Mouse (Mus musculus) liver, embryonic 14.5 days (tissue): ENCODE measurements at regions not wholly inside any gene's neighbourhood (a gene's known extent, or its start where the extent isn't known, plus 50 kb on each side); places are given as distances from the start of the nearest gene placed in this dataset.

Experiments used
- ATAC-seq: fragments of 200-750 bp; cut with Nextera tagmentation; 2 replicates; pipeline ENCODE4 v1.8.0; 2017; ENCODE audit warnings: moderate number of reproducible peaks, mild to moderate bottlenecking, moderate library complexity; ENCODE audit not compliant: insufficient read depth
- DNase-seq, 3 experiments: peaks; one replicate each; pipeline ENCODE4 v3.0.0-alpha.2; 2012 to 2013; ENCODE audit warnings: low read depth in 3 of 3, low spot score in 3 of 3
- H3K27ac ChIP-seq: fragments of 300-500 bp; sonication (generic); 2 replicates; pipeline ENCODE4 v1.5.1; 2014; ENCODE audit warnings: moderate library complexity, mild to moderate bottlenecking, control low read depth, inconsistent platforms
- H3K27me3 ChIP-seq: fragments of 300-500 bp; sonication (generic); 2 replicates; pipeline ENCODE4 v1.6.1; 2014; ENCODE audit warnings: mild to moderate bottlenecking, low read length, moderate library complexity; ENCODE audit not compliant: control insufficient read depth, insufficient read depth
- H3K36me3 ChIP-seq: fragments of 300-500 bp; sonication (generic); replicated peaks from 2 replicates; pipeline ENCODE4 v1.6.1; 2014; ENCODE audit warnings: low read depth; ENCODE audit not compliant: control insufficient read depth, insufficient read depth
- H3K4me1 ChIP-seq, 2 experiments: fragments of 200-500 bp in 1 of 2; fragments of 300-500 bp in 1 of 2; sonication (generic) in 1 of 2; replicated peaks; 2 replicates each; pipeline ENCODE4 v1.6.1; 2012 to 2014; ENCODE audit warnings: antibody characterized with exemption in 1 of 2, inconsistent platforms in 1 of 2, low read length in 1 of 2; ENCODE audit not compliant: control insufficient read depth in 2 of 2, insufficient read depth in 2 of 2
- H3K4me2 ChIP-seq: fragments of 300-500 bp; sonication (generic); 2 replicates; pipeline ENCODE4 v1.6.1; 2014; ENCODE audit warnings: low read depth, mild to moderate bottlenecking, control low read depth, moderate library complexity
- H3K4me3 ChIP-seq, 2 experiments: fragments of 200-500 bp in 1 of 2; fragments of 300-500 bp in 1 of 2; sonication (generic) in 1 of 2; 2 replicates each; pipeline ENCODE4 v1.5.1; 2012 to 2014; ENCODE audit warnings: low read depth in 2 of 2, low read length in 2 of 2, mild to moderate bottlenecking in 2 of 2, control low read depth in 1 of 2, inconsistent platforms in 1 of 2, moderate library complexity in 1 of 2; ENCODE audit not compliant: insufficient read depth in 1 of 2
- H3K9ac ChIP-seq: fragments of 300-500 bp; sonication (generic); replicated peaks from 2 replicates; pipeline ENCODE4 v1.6.1; 2014; ENCODE audit warnings: mild to moderate bottlenecking, control low read depth, moderate library complexity
- H3K9me3 ChIP-seq: fragments of 300-500 bp; sonication (generic); 2 replicates; pipeline ENCODE4 v1.6.1; 2016; ENCODE audit warnings: low read length, mixed read lengths; ENCODE audit not compliant: control insufficient read depth
- CTCF ChIP-seq: IDR thresholded peaks from 2 replicates; pipeline ENCODE4 v1.5.1; 2016; ENCODE audit warnings: antibody characterized with exemption, low read depth, control low read depth
- EP300 ChIP-seq: IDR thresholded peaks from 2 replicates; pipeline ENCODE4 v1.6.1; 2016; ENCODE audit warnings: antibody characterized with exemption, low read depth
- WGBS: fragments of 180-500 bp; shearing (Covaris S2); extraction: QIAGEN DNeasy Blood & Tissue Kit; methylation state at CpG from one replicate; pipeline ENCODE4 v1.1.7; 2014; ENCODE audit not compliant: insufficient replicate concordance; 5-methylcytosine and 5-hydroxymethylcytosine counted together

- no peak overlapping the region for H3K9ac ChIP-seq
- no peak overlapping the region for H3K4me3 ChIP-seq
- ATAC-seq = no peak
- 61% methylated on average over 15 of the region's 15 CpGs for WGBS
- no peaks in the 10 kb centered on the region for H3K36me3 ChIP-seq
- H3K4me2 ChIP-seq = no peak overlapping the region
- H3K9me3 ChIP-seq = no peaks in the 10 kb centered on the region
- no peak overlapping the region for H3K27ac ChIP-seq
- H3K4me1 ChIP-seq = no peaks in the 10 kb centered on the region
- TF ChIP-seq EP300 (no peak), CTCF (no peak)
- H3K27me3 ChIP-seq = no peaks in the 10 kb centered on the region
- no peak for DNase-seq
These were observed 209.8 kb downstream of the Hs3st3b1 start for GRCm38 (mm10) chr11:63712053-63712864.

GRCm38 (mm10) chr11:63722261-63722660, 199.8 kb downstream of the Hs3st3b1 start:
- Histone ChIP-seq H3K4me1 (no peaks in the 10 kb centered on the region), H3K9me3 (no peaks in the 10 kb centered on the region), H3K27ac (no peak overlapping the region), H3K36me3 (no peaks in the 10 kb centered on the region), H3K27me3 (no peaks in the 10 kb centered on the region), H3K9ac (no peak overlapping the region), H3K4me3 (no peak overlapping the region), H3K4me2 (no peak overlapping the region)
- WGBS = 66% methylated on average over 5 of the region's 5 CpGs
- TF ChIP-seq CTCF (no peak), EP300 (no peak)
- ATAC-seq (no peak), DNase-seq (no peak)

GRCm38 (mm10) chr11:63730880-63731279, 191.2 kb downstream of the Hs3st3b1 start:
- no peaks in the 10 kb centered on the region for H3K36me3 ChIP-seq
- no peak overlapping the region for H3K27ac ChIP-seq
- ATAC-seq (no peak), DNase-seq (no peak)
- H3K4me3 ChIP-seq = no peak overlapping the region
- no peak overlapping the region for H3K4me2 ChIP-seq
- TF ChIP-seq EP300 (no peak), CTCF (no peak)
- no peaks in the 10 kb centered on the region for H3K4me1 ChIP-seq
- WGBS = 70% methylated on average over 9 of the region's 9 CpGs
- no peaks in the 10 kb centered on the region for H3K9me3 ChIP-seq
- H3K9ac ChIP-seq = no peak overlapping the region
- H3K27me3 ChIP-seq = no peaks in the 10 kb centered on the region

GRCm38 (mm10) chr11:63753260-63753659, 168.8 kb downstream of the Hs3st3b1 start:
- H3K36me3 ChIP-seq = no peaks in the 10 kb centered on the region
- no peaks in the 10 kb centered on the region for H3K4me1 ChIP-seq
- no peak overlapping the region for H3K4me2 ChIP-seq
- TF ChIP-seq EP300 (no peak), CTCF (no peak)
- no peak overlapping the region for H3K4me3 ChIP-seq
- H3K9ac ChIP-seq = no peak overlapping the region
- DNase-seq (no peak), ATAC-seq (no peak)
- no peaks in the 10 kb centered on the region for H3K9me3 ChIP-seq
- no peaks in the 10 kb centered on the region for H3K27me3 ChIP-seq
- H3K27ac ChIP-seq = no peak overlapping the region
- WGBS = 72% methylated on average over 5 of the region's 5 CpGs

GRCm38 (mm10) chr11:63754826-63755225, 167.3 kb downstream of the Hs3st3b1 start:
- H3K9me3 ChIP-seq = no peaks in the 10 kb centered on the region
- H3K4me3 ChIP-seq = no peak overlapping the region
- no peak overlapping the region for H3K27ac ChIP-seq
- no peak overlapping the region for H3K4me2 ChIP-seq
- 37% methylated on average over 3 of the region's 3 CpGs for WGBS
- DNase-seq (no peak), ATAC-seq (no peak)
- H3K9ac ChIP-seq = no peak overlapping the region
- H3K36me3 ChIP-seq = no peaks in the 10 kb centered on the region
- peaks cover 0 to 5% of the 10 kb centered on the region in 2 experiments; a peak in 2 of 4 replicates for H3K4me1 ChIP-seq
- no peaks in the 10 kb centered on the region for H3K27me3 ChIP-seq
- TF ChIP-seq CTCF (no peak), EP300 (no peak)
